Mouse (Mus musculus) large intestine, adult 2 months (tissue): Measurements from ENCODE around the gene Snrnp200. TPM values are rescaled to one million over a fixed set of nuclear protein-coding genes. Genes with fewer than 3 reads are reported as not detected.
"Not testable (repeated sequence)": the region's sequence is repeated elsewhere in the genome, so short reads cannot be mapped to it uniquely, and the experiment has no call there.

Experiments used
- DNase-seq: peaks from one replicate; pipeline ENCODE4 v3.0.0-alpha.2; 2012; ENCODE audit warnings: low read depth, low spot score
- WGBS: fragments of 180-500 bp; shearing (Covaris S2); methylation state at CpG from one replicate; pipeline ENCODE4 v1.1.7; 2018; 5-methylcytosine and 5-hydroxymethylcytosine counted together
- polyA plus RNA-seq: library from polyadenylated mRNA; depleted of rRNA; stranded (reverse); fragments of >200 nt; gene quantifications from 2 replicates; pipeline ENCODE4 v1.2.3, GENCODE M21; 2012; rRNA removed

Snrnp200 gene
- polyA plus RNA-seq = 25.9 and 41.1 TPM in 2 replicates

GRCm38 (mm10) chr2:127207547-127208451 is at the start of gene Snrnp200, which contains the start of gene 1810024B03Rik:
Snrnp200 (plus strand) TSS chr2:127208386.
1810024B03Rik (minus strand) TSS chr2:127208280.
- WGBS = 10% methylated on average over 36 of the region's 36 CpGs
- DNase-seq = peak; percentile 95

GRCm38 (mm10) chr2:127165675-127166074 is 42.5 kb upstream of the Snrnp200 start:
- no peak for DNase-seq
- 54% methylated on average over 4 of the region's 4 CpGs for whole genome bisulfite sequencing

- WGBS = 11% methylated on average over 1 of the region's 1 CpGs
- DNase-seq = not testable (repeated sequence)
Measured at GRCm38 (mm10) chr2:127166261-127166660, 41.9 kb upstream of the Snrnp200 start.

GRCm38 (mm10) chr2:127182598-127183381 is 25.4 kb upstream of the Snrnp200 start:
- peak; percentile 87 for DNase-seq
- 2% methylated on average over 17 of the region's 17 CpGs for WGBS

- no peak for DNase-seq
Measured at GRCm38 (mm10) chr2:127189574-127189973, 18.6 kb upstream of the Snrnp200 start.

GRCm38 (mm10) chr2:127204932-127205331 is 3.3 kb upstream of the Snrnp200 start:
- WGBS = 28% methylated on average over 3 of the region's 3 CpGs

GRCm38 (mm10) chr2:127205936-127206335 is 2.2 kb upstream of the Snrnp200 start:
- WGBS = 82% methylated on average over 4 of the region's 4 CpGs

More at GRCm38 (mm10) chr2:127204932-127205331, 3.3 kb upstream of the Snrnp200 start:
- DNase-seq = no peak

GRCm38 (mm10) chr2:127206916-127207315 is 1.3 kb upstream of the Snrnp200 start:
- no peak for DNase-seq
- 87% methylated on average over 2 of the region's 2 CpGs for WGBS

More at GRCm38 (mm10) chr2:127205936-127206335, 2.2 kb upstream of the Snrnp200 start:
- not testable (repeated sequence) for DNase-seq

- no peak for DNase-seq
- 1% methylated on average over 17 of the region's 17 CpGs for WGBS
Measured at GRCm38 (mm10) chr2:127208452-127208769, 225 bp downstream of the Snrnp200 start.

- WGBS = 92% methylated on average over 11 of the region's 11 CpGs
- no peak for DNase-seq
Measured at GRCm38 (mm10) chr2:127210701-127211100, 2.5 kb downstream of the Snrnp200 start.

GRCm38 (mm10) chr2:127217746-127218145 is 9.6 kb downstream of the Snrnp200 start:
- WGBS = 89% methylated on average over 5 of the region's 5 CpGs
- no peak for DNase-seq

GRCm38 (mm10) chr2:127225261-127225660 is 17.1 kb downstream of the Snrnp200 start:
- no peak for DNase-seq
- 96% methylated on average over 3 of the region's 3 CpGs for whole genome bisulfite sequencing

- 91% methylated on average over 11 of the region's 11 CpGs for WGBS
- DNase-seq = no peak
Measured at GRCm38 (mm10) chr2:127237897-127238610, 29.9 kb downstream of the Snrnp200 start.

- DNase-seq = no peak
- 96% methylated on average over 2 of the region's 2 CpGs for WGBS
Measured at GRCm38 (mm10) chr2:127240065-127240464, 31.9 kb downstream of the Snrnp200 start.

GRCm38 (mm10) chr2:127247592-127248333 is 39.6 kb downstream of the Snrnp200 start, which contains the start of the genes Ciao1 and Tmem127:
Ciao1 (minus strand) TSS chr2:127247816.
Tmem127 (plus strand) TSS chr2:127247908.
- peak; percentile 95 for DNase-seq
- under 1% methylated on average over 53 of the region's 53 CpGs for WGBS

GRCm38 (mm10) chr2:127248334-127249004 is 40.3 kb downstream of the Snrnp200 start:
- DNase-seq = no peak
- WGBS = under 1% methylated on average over 38 of the region's 39 CpGs

- 83% methylated on average over 9 of the region's 9 CpGs for WGBS
- DNase-seq = no peak
Measured at GRCm38 (mm10) chr2:127250291-127251008, 42.3 kb downstream of the Snrnp200 start.

GRCm38 (mm10) chr2:127251457-127251856 is 43.3 kb downstream of the Snrnp200 start:
- WGBS = 73% methylated on average over 3 of the region's 3 CpGs
- no peak for DNase-seq
